8 mouse cellular contexts compared by ENCODE assay signal in genomic region chr2:32968024-32968614, GRCm38 (mm10). TPM values are rescaled to one million over a fixed set of nuclear protein-coding genes. Genes with fewer than 3 reads are reported as not detected.
DNase-seq lines count a peak whose midpoint lies in the region; ATAC-seq and TF ChIP-seq lines count a peak whose summit lies in the region.

No protein-coding gene starts in this region.

- 0 out of 2 replicates have a peak overlapping the region, but pooled peaks have one; percentile 60 for H3K4me3 ChIP-seq in lung, embryonic 15.5 days
- H3K4me3 ChIP-seq in lung, adult 2 months (replicated peaks; ENCODE audit: extremely low read depth, low read depth, low read length) = no peak overlapping the region
- peak overlapping the region; percentile 68; the same call in 1 of the 2 replicates for H3K4me3 ChIP-seq in limb, embryonic 14.5 days (replicated peaks; ENCODE audit: low read length)

- TF ChIP-seq POLR2A in lung, adult 2 months (IDR thresholded peaks at IDR 0.05; ENCODE audit: borderline replicate concordance, extremely low read depth, low read depth, low read length) = no peak
- TF ChIP-seq POLR2A in limb, embryonic 14.5 days (IDR thresholded peaks at IDR 0.05; ENCODE audit: borderline replicate concordance, extremely low read depth, insufficient read depth, insufficient read length) = no peak

- DNase-seq in cerebellum, adult 9-10 months = peak; percentile 58
- no peak for DNase-seq in cerebellum, adult 8-10 months
- no peak for DNase-seq in lung, adult 2 months
- DNase-seq in limb, embryonic 14.5 days (ENCODE audit: low spot score) = no peak
- peak; percentile 10 for DNase-seq in splenic B cell, adult 2 months (ENCODE audit: low read depth, low spot score)
- no peak for DNase-seq in layer of hippocampus, adult 18-20 months (ENCODE audit: low spot score in 2 of 2)
- no peak for DNase-seq in thymus, postnatal 36 days

- peak overlapping the region; percentile 76; the same call in 1 of the 2 replicates for H3K9ac ChIP-seq in lung, embryonic 15.5 days
- peak overlapping the region; percentile 78; the same call in 1 of the 2 replicates for H3K9ac ChIP-seq in limb, embryonic 14.5 days (ENCODE audit: low read depth, low read length, severe bottlenecking)

- no peaks in the 10 kb centered on the region for H3K9me3 ChIP-seq in lung, embryonic 15.5 days
- H3K9me3 ChIP-seq in limb, embryonic 14.5 days (ENCODE audit: control insufficient read depth, low read length) = no peaks in the 10 kb centered on the region

- no peaks in the 10 kb centered on the region for H3K27me3 ChIP-seq in lung, embryonic 15.5 days
- no peaks in the 10 kb centered on the region for H3K27me3 ChIP-seq in limb, embryonic 14.5 days (ENCODE audit: control insufficient read depth, insufficient read depth, low read length)
- no peaks in the 10 kb centered on the region for H3K27me3 ChIP-seq in splenic B cell, adult 2 months (ENCODE audit: control insufficient read depth, insufficient read depth, low read length, poor library complexity, severe bottlenecking)

- H3K4me1 ChIP-seq in lung, embryonic 15.5 days = peaks cover 39% of the 10 kb centered on the region
- H3K4me1 ChIP-seq in lung, adult 2 months (ENCODE audit: control insufficient read depth, insufficient read depth, low read length) = peaks cover 2% of the 10 kb centered on the region; the same call in 1 of the 2 replicates
- H3K4me1 ChIP-seq in limb, embryonic 14.5 days (ENCODE audit: control insufficient read depth, insufficient read depth, low read length) = peaks cover 25% of the 10 kb centered on the region

- peak overlapping the region; percentile 94 for H3K4me2 ChIP-seq in lung, embryonic 15.5 days
- peak overlapping the region; percentile 90 for H3K4me2 ChIP-seq in limb, embryonic 14.5 days (replicated peaks; ENCODE audit: low read depth, low read length, severe bottlenecking)

- peaks cover 20% of the 10 kb centered on the region for H3K36me3 ChIP-seq in lung, embryonic 15.5 days
- peaks cover 23% of the 10 kb centered on the region for H3K36me3 ChIP-seq in limb, embryonic 14.5 days (ENCODE audit: control insufficient read depth, insufficient read depth, low read length)
- peaks cover 11% of the 10 kb centered on the region for H3K36me3 ChIP-seq in splenic B cell, adult 2 months (ENCODE audit: control insufficient read depth, insufficient read depth, low read length, poor library complexity, severe bottlenecking)

- H3K27ac ChIP-seq in lung, embryonic 15.5 days = no peak overlapping the region
- H3K27ac ChIP-seq in limb, embryonic 14.5 days (replicated peaks; ENCODE audit: low read depth, low read length) = no peak overlapping the region

- 84% methylated on average over 9 of the region's 9 CpGs for WGBS in lung, embryonic 15.5 days
- 73% methylated on average over 9 of the region's 9 CpGs for WGBS in lung, adult 2 months
- 86% methylated on average over 9 of the region's 9 CpGs for WGBS in limb, embryonic 14.5 days

- no peak for ATAC-seq in lung, embryonic 15.5 days (ENCODE audit: borderline replicate concordance, extremely low read depth, low FRiP score, low TSS enrichment)
- ATAC-seq in limb, embryonic 14.5 days (ENCODE audit: low FRiP score, low read depth) = no peak

- TF ChIP-seq CTCF in lung, adult 2 months (IDR thresholded peaks at IDR 0.05; ENCODE audit: insufficient read depth, low read length) = no peak

RNA-seq across cellular contexts. Expression of gene Lrsam1, which starts 6.7 kb away (rescaled TPM):
- 7.5 and 9.7 TPM in 2 replicates for polyA plus RNA-seq in lung, embryonic 15.5 days (2015; fragmentation: Nextera tagmentation; extraction: Ambion mirVana)
- 17.4 and 18.4 TPM in 2 replicates for polyA plus RNA-seq in lung, adult 2 months (2012; rRNA removed)
- 18.0 and 20.3 TPM in 2 replicates for polyA plus RNA-seq in limb, embryonic 14.5 days (2012; rRNA removed)
- polyA plus RNA-seq in limb, embryonic 14.5 days (2014; fragmentation: Nextera tagmentation; extraction: Ambion mirVana) = 9.4 and 11.5 TPM in 2 replicates
- 10 to 100 TPM; 30.3 to 38.7 TPM for total RNA-seq in layer of hippocampus, adult 18-20 months (2021)

RNA-seq across cellular contexts. Expression of gene Rpl12, which starts 6.8 kb away (rescaled TPM):
- 164 and 167 TPM in 2 replicates for polyA plus RNA-seq in lung, embryonic 15.5 days (2015; fragmentation: Nextera tagmentation; extraction: Ambion mirVana)
- 190 and 241 TPM in 2 replicates for polyA plus RNA-seq in lung, adult 2 months (2012; rRNA removed)
- 1,366 and 1,484 TPM in 2 replicates for polyA plus RNA-seq in limb, embryonic 14.5 days (2012; rRNA removed)
- 237 and 247 TPM in 2 replicates for polyA plus RNA-seq in limb, embryonic 14.5 days (2014; fragmentation: Nextera tagmentation; extraction: Ambion mirVana)
- total RNA-seq in layer of hippocampus, adult 18-20 months (2021) = 100 to 1,000 TPM in 1 of 2 experiments, 10 to 100 TPM in 1; 97.3 to 116 TPM

RNA-seq across cellular contexts. Expression of gene Slc2a8, which starts 13.8 kb away (rescaled TPM):
- 20.8 and 22.5 TPM in 2 replicates for polyA plus RNA-seq in lung, embryonic 15.5 days (2015; fragmentation: Nextera tagmentation; extraction: Ambion mirVana)
- 48.4 and 65.1 TPM in 2 replicates for polyA plus RNA-seq in lung, adult 2 months (2012; rRNA removed)
- 26.0 and 40.6 TPM in 2 replicates for polyA plus RNA-seq in limb, embryonic 14.5 days (2012; rRNA removed)
- polyA plus RNA-seq in limb, embryonic 14.5 days (2014; fragmentation: Nextera tagmentation; extraction: Ambion mirVana) = 16.8 and 20.4 TPM in 2 replicates
- total RNA-seq in layer of hippocampus, adult 18-20 months (2021) = 10 to 100 TPM; 20.5 to 20.7 TPM

Comparison
In these comparisons a context has a peak if more than half of its experiments do, and no peak if none do; other contexts are left out.
1. DNase-seq: peak in cerebellum, adult 9-10 months (single experiment) and splenic B cell, adult 2 months (single experiment); none in cerebellum, adult 8-10 months (single experiment), lung, adult 2 months (single experiment), limb, embryonic 14.5 days (single experiment), layer of hippocampus, adult 18-20 months (0 of 2) and thymus, postnatal 36 days (0 of 2).